Mouse (Mus musculus) adipose tissue, adult 10 weeks (tissue): Measurements from ENCODE around the gene Olfr549. TPM values are rescaled to one million over a fixed set of nuclear protein-coding genes. Genes with fewer than 3 reads are reported as not detected.

ENCODE experiments used
- polyA plus RNA-seq: library from polyadenylated mRNA; stranded (reverse); fragments of 350-450 nt; fragmentation: Illumina TruSeq; extraction: RNeasy Lipid Tissue Mini Kit (QIAGEN cat#74804); gene quantifications from one replicate; pipeline ENCODE4 v1.2.3, GENCODE M21; 2014; ENCODE audit warnings: low read depth, low replicate concordance

Gene Olfr549
- polyA plus RNA-seq, result not detected

GRCm38 (mm10) chr7:102549570-102549969, at the start of gene Olfr549:
Gene Olfr549, plus strand, starts transcription at chr7:102549870.

GRCm38 (mm10) chr7:102534449-102534848, 15.2 kb upstream of the Olfr549 start, which contains the start of gene Olfr547:
Gene Olfr547, plus strand, starts transcription at chr7:102534749.

GRCm38 (mm10) chr7:102540596-102540995, 9.1 kb upstream of the Olfr549 start, which contains the start of gene Olfr548-ps1:
Gene Olfr548-ps1, plus strand, starts transcription at chr7:102540896.

GRCm38 (mm10) chr7:102564999-102565997, 15.6 kb downstream of the Olfr549 start, which contains the start of gene Trim21:
Gene Trim21, minus strand, starts transcription at chr7:102565486.

GRCm38 (mm10) chr7:102571142-102571541, 21.5 kb downstream of the Olfr549 start, which contains the start of gene Olfr550:
Gene Olfr550, plus strand, starts transcription at chr7:102571442.

GRCm38 (mm10) chr7:102591786-102592185, 42.1 kb downstream of the Olfr549 start, which contains the start of gene Olfr551:
Gene Olfr551, minus strand, starts transcription at chr7:102591886.

GRCm38 (mm10) chr7:102597378-102598031, 47.8 kb downstream of the Olfr549 start, which contains the start of gene Olfr552:
Gene Olfr552, plus strand, starts transcription at chr7:102597770.

Other genes starting within 250 kb of the Olfr549 start
- 20.0 TPM for gene Rrm1, start 108.2 kb upstream of the Olfr549 start, polyA plus RNA-seq
- 0.56 TPM for gene Olfr543, start 68.2 kb upstream of the Olfr549 start, polyA plus RNA-seq
- gene Olfr544, start 61.6 kb upstream of the Olfr549 start, polyA plus RNA-seq, result not detected
- gene Olfr545, start 50.3 kb upstream of the Olfr549 start, polyA plus RNA-seq, result not detected
- gene Olfr547, start 15.1 kb upstream of the Olfr549 start, polyA plus RNA-seq, result not detected
- gene Olfr548-ps1, start 9.0 kb upstream of the Olfr549 start, polyA plus RNA-seq, result not detected
- 11.5 TPM for gene Trim21, start 15.6 kb downstream of the Olfr549 start, polyA plus RNA-seq
- not detected for gene Olfr550, start 21.6 kb downstream of the Olfr549 start, polyA plus RNA-seq
- gene Olfr551, start 42.0 kb downstream of the Olfr549 start, polyA plus RNA-seq, result not detected
- not detected for gene Olfr552, start 47.9 kb downstream of the Olfr549 start, polyA plus RNA-seq
- not detected for gene Olfr553, start 68.3 kb downstream of the Olfr549 start, polyA plus RNA-seq
- not detected for gene Olfr554, start 88.6 kb downstream of the Olfr549 start, polyA plus RNA-seq
- gene Olfr555, start 109.0 kb downstream of the Olfr549 start, polyA plus RNA-seq, result not detected
- not detected for gene Olfr556, start 115.0 kb downstream of the Olfr549 start, polyA plus RNA-seq
- 32.3 TPM for gene Trim68, start 137.5 kb downstream of the Olfr549 start, polyA plus RNA-seq
- gene Olfr557, start 146.0 kb downstream of the Olfr549 start, polyA plus RNA-seq, result not detected
- 1.8 TPM for gene Olfr558, start 152.3 kb downstream of the Olfr549 start, polyA plus RNA-seq
- gene Olfr33, start 169.2 kb downstream of the Olfr549 start, polyA plus RNA-seq, result not detected
- not detected for gene Olfr559, start 177.6 kb downstream of the Olfr549 start, polyA plus RNA-seq
- gene Olfr560, start 209.5 kb downstream of the Olfr549 start, polyA plus RNA-seq, result not detected
- gene Olfr78, start 209.6 kb downstream of the Olfr549 start, polyA plus RNA-seq, result 1.7 TPM
- gene Olfr561, start 221.4 kb downstream of the Olfr549 start, polyA plus RNA-seq, result not detected